Mouse (Mus musculus) neural tube, embryonic 13.5 days (tissue): ENCODE data around the gene Cacna1a. TPM values are rescaled to one million over a fixed set of nuclear protein-coding genes. Genes with fewer than 3 reads are reported as not detected.
A peak's percentile ranks its signal among the peaks of the same experiment; 100 is the strongest.

Source experiments
- ATAC-seq: fragments of 200-750 bp; cut with Nextera tagmentation; 2 replicates; pipeline ENCODE4 v1.8.0; 2017; ENCODE audit warnings: low read depth, mild to moderate bottlenecking, moderate TSS enrichment, moderate library complexity
- H3K27ac ChIP-seq: fragments of 300-500 bp; sonication (generic); replicated peaks from 2 replicates; pipeline ENCODE4 v1.5.1; 2015; ENCODE audit warnings: moderate library complexity, mild to moderate bottlenecking, inconsistent platforms
- H3K27me3 ChIP-seq: fragments of 300-500 bp; sonication (generic); 2 replicates; pipeline ENCODE4 v1.6.1; 2015; ENCODE audit warnings: mild to moderate bottlenecking, inconsistent platforms
- H3K36me3 ChIP-seq: fragments of 300-500 bp; sonication (generic); 2 replicates; pipeline ENCODE4 v1.6.1; 2015; ENCODE audit warnings: mild to moderate bottlenecking, inconsistent platforms
- H3K4me1 ChIP-seq: fragments of 300-500 bp; sonication (generic); replicated peaks from 2 replicates; pipeline ENCODE4 v1.6.1; 2015; ENCODE audit warnings: inconsistent platforms
- H3K4me2 ChIP-seq: fragments of 300-500 bp; sonication (generic); 2 replicates; pipeline ENCODE4 v1.6.1; 2015; ENCODE audit warnings: inconsistent platforms, mild to moderate bottlenecking, moderate library complexity
- H3K4me3 ChIP-seq: fragments of 300-500 bp; sonication (generic); 2 replicates; pipeline ENCODE4 v1.5.1; 2015; ENCODE audit warnings: mild to moderate bottlenecking, inconsistent platforms
- H3K9ac ChIP-seq: fragments of 300-500 bp; sonication (generic); 2 replicates; pipeline ENCODE4 v1.6.1; 2015; ENCODE audit warnings: moderate library complexity, mild to moderate bottlenecking, inconsistent platforms
- H3K9me3 ChIP-seq: fragments of 300-500 bp; sonication (generic); 2 replicates; pipeline ENCODE4 v1.6.1; 2016; ENCODE audit warnings: inconsistent platforms
- WGBS: fragments of 180-500 bp; shearing (Covaris S2); methylation state at CpG from one replicate; pipeline ENCODE4 v1.1.7; 2015; 5-methylcytosine and 5-hydroxymethylcytosine counted together
- polyA plus RNA-seq: library from polyadenylated mRNA; unstranded; fragments of >200 nt; fragmentation: Nextera tagmentation; extraction: Ambion mirVana; gene quantifications from 2 replicates; pipeline ENCODE4 v1.2.1, GENCODE M21; 2015

The Cacna1a gene
- polyA plus RNA-seq, 1 experiment from 2014 or later = 25.2 TPM

- Histone ChIP-seq H3K4me3 (no peak overlapping the region), H3K9ac (peak overlapping the region; percentile 63), H3K9me3 (no peaks in the 10 kb centered on the region), H3K4me1 (peaks cover 44% of the 10 kb centered on the region), H3K4me2 (0 out of 2 replicates have a peak overlapping the region, but pooled peaks have one; percentile 16), H3K27me3 (no peaks in the 10 kb centered on the region), H3K27ac (peak overlapping the region; percentile 88), H3K36me3 (peaks cover 28% of the 10 kb centered on the region)
- 57% methylated on average over 14 of the region's 14 CpGs for WGBS
- no peak for ATAC-seq
Measured at GRCm38 (mm10) chr8:84635397-84636050, 247.3 kb downstream of the Cacna1a start.

GRCm38 (mm10) chr8:84636051-84636691 is 247.9 kb downstream of the Cacna1a start:
- H3K27me3 ChIP-seq = no peaks in the 10 kb centered on the region
- H3K9me3 ChIP-seq = no peaks in the 10 kb centered on the region
- no peak overlapping the region for H3K27ac ChIP-seq
- H3K4me1 ChIP-seq = peaks cover 44% of the 10 kb centered on the region
- no peak overlapping the region for H3K4me3 ChIP-seq
- H3K4me2 ChIP-seq = no peak overlapping the region
- peaks cover 22% of the 10 kb centered on the region for H3K36me3 ChIP-seq
- 87% methylated on average over 17 of the region's 17 CpGs for WGBS
- no peak for ATAC-seq
- H3K9ac ChIP-seq = no peak overlapping the region

- Histone ChIP-seq H3K27me3 (no peaks in the 10 kb centered on the region), H3K27ac (peak overlapping the region; percentile 92), H3K4me1 (peaks cover 44% of the 10 kb centered on the region), H3K9ac (peak overlapping the region; percentile 83), H3K9me3 (no peaks in the 10 kb centered on the region), H3K4me3 (peak overlapping the region; percentile 47), H3K36me3 (peaks cover 13% of the 10 kb centered on the region), H3K4me2 (peak overlapping the region; percentile 80)
- WGBS = 40% methylated on average over 8 of the region's 8 CpGs
- no peak for ATAC-seq
Measured at GRCm38 (mm10) chr8:84637946-84638554, 249.8 kb downstream of the Cacna1a start.

GRCm38 (mm10) chr8:84638555-84639161 is 250.4 kb downstream of the Cacna1a start:
- peak; percentile 38 for ATAC-seq
- peaks cover 41% of the 10 kb centered on the region for H3K4me1 ChIP-seq
- H3K4me2 ChIP-seq = peak overlapping the region; percentile 80
- H3K9me3 ChIP-seq = no peaks in the 10 kb centered on the region
- H3K27ac ChIP-seq = peak overlapping the region; percentile 92
- H3K4me3 ChIP-seq = peak overlapping the region; percentile 47
- 0% methylated on average over 44 of the region's 52 CpGs for WGBS
- H3K9ac ChIP-seq = peak overlapping the region; percentile 83
- no peaks in the 10 kb centered on the region for H3K27me3 ChIP-seq
- H3K36me3 ChIP-seq = peaks cover 7% of the 10 kb centered on the region

- H3K4me3 ChIP-seq = peak overlapping the region; percentile 47
- under 1% methylated on average over 103 of the region's 106 CpGs for WGBS
- ATAC-seq = peak; percentile 93
- peak overlapping the region; percentile 92 for H3K27ac ChIP-seq
- H3K4me1 ChIP-seq = peaks cover 35% of the 10 kb centered on the region
- H3K27me3 ChIP-seq = no peaks in the 10 kb centered on the region
- peaks cover 5% of the 10 kb centered on the region; the same call in 1 of the 2 replicates for H3K36me3 ChIP-seq
- peak overlapping the region; percentile 80 for H3K4me2 ChIP-seq
- H3K9ac ChIP-seq = peak overlapping the region; percentile 83
- no peaks in the 10 kb centered on the region for H3K9me3 ChIP-seq
Measured at GRCm38 (mm10) chr8:84639162-84640009, 251.1 kb downstream of the Cacna1a start.

GRCm38 (mm10) chr8:84640010-84640588 is 251.9 kb downstream of the Cacna1a start:
- H3K4me3 ChIP-seq = peak overlapping the region; percentile 43
- no peak for ATAC-seq
- 0 out of 2 replicates have a peak overlapping the region, but pooled peaks have one; percentile 33 for H3K27ac ChIP-seq
- peaks cover 28% of the 10 kb centered on the region for H3K4me1 ChIP-seq
- peaks cover 5% of the 10 kb centered on the region; the same call in 1 of the 2 replicates for H3K36me3 ChIP-seq
- peak overlapping the region; percentile 58; the same call in 1 of the 2 replicates for H3K9ac ChIP-seq
- peak overlapping the region; percentile 56 for H3K4me2 ChIP-seq
- H3K9me3 ChIP-seq = no peaks in the 10 kb centered on the region
- 26% methylated on average over 9 of the region's 9 CpGs for WGBS
- H3K27me3 ChIP-seq = no peaks in the 10 kb centered on the region

- WGBS = 89% methylated on average over 7 of the region's 7 CpGs
- no peak overlapping the region for H3K27ac ChIP-seq
- no peak overlapping the region for H3K9ac ChIP-seq
- H3K27me3 ChIP-seq = no peaks in the 10 kb centered on the region
- no peak for ATAC-seq
- H3K36me3 ChIP-seq = peaks cover 5% of the 10 kb centered on the region; the same call in 1 of the 2 replicates
- no peak overlapping the region for H3K4me3 ChIP-seq
- H3K4me2 ChIP-seq = no peak overlapping the region
- H3K4me1 ChIP-seq = peaks cover 21% of the 10 kb centered on the region
- no peaks in the 10 kb centered on the region for H3K9me3 ChIP-seq
Measured at GRCm38 (mm10) chr8:84640617-84641294, 252.5 kb downstream of the Cacna1a start.

- Histone ChIP-seq H3K4me1 (peaks cover 14% of the 10 kb centered on the region), H3K27me3 (no peaks in the 10 kb centered on the region), H3K4me2 (no peak overlapping the region), H3K9me3 (no peaks in the 10 kb centered on the region), H3K9ac (no peak overlapping the region), H3K4me3 (no peak overlapping the region), H3K27ac (no peak overlapping the region), H3K36me3 (no peaks in the 10 kb centered on the region)
- 97% methylated on average over 1 of the region's 1 CpGs for WGBS
- no peak for ATAC-seq
Measured at GRCm38 (mm10) chr8:84641578-84642361, 253.5 kb downstream of the Cacna1a start.

- no peaks in the 10 kb centered on the region for H3K9me3 ChIP-seq
- peaks cover 20% of the 10 kb centered on the region for H3K4me1 ChIP-seq
- H3K4me2 ChIP-seq = no peak overlapping the region
- H3K36me3 ChIP-seq = no peaks in the 10 kb centered on the region
- no peaks in the 10 kb centered on the region for H3K27me3 ChIP-seq
- ATAC-seq = no peak
- H3K4me3 ChIP-seq = no peak overlapping the region
- 79% methylated on average over 5 of the region's 5 CpGs for WGBS
- H3K27ac ChIP-seq = no peak overlapping the region
- no peak overlapping the region for H3K9ac ChIP-seq
Measured at GRCm38 (mm10) chr8:84643019-84643418, 254.8 kb downstream of the Cacna1a start.

- H3K4me3 ChIP-seq = no peak overlapping the region
- H3K9ac ChIP-seq = no peak overlapping the region
- H3K4me1 ChIP-seq = peaks cover 23% of the 10 kb centered on the region
- 0 out of 2 replicates have a peak overlapping the region, but pooled peaks have one; percentile 23 for H3K27ac ChIP-seq
- ATAC-seq = no peak
- peak overlapping the region; percentile 54 for H3K4me2 ChIP-seq
- no peaks in the 10 kb centered on the region for H3K27me3 ChIP-seq
- 57% methylated on average over 6 of the region's 6 CpGs for WGBS
- no peaks in the 10 kb centered on the region for H3K9me3 ChIP-seq
- H3K36me3 ChIP-seq = no peaks in the 10 kb centered on the region
Measured at GRCm38 (mm10) chr8:84646800-84647199, 258.6 kb downstream of the Cacna1a start.
